Mouse (Mus musculus) central nervous system, embryonic 18 days (tissue): ENCODE results near the gene Mcoln3. TPM values are rescaled to one million over a fixed set of nuclear protein-coding genes. Genes with fewer than 3 reads are reported as not detected.

Source experiments
- polyA plus RNA-seq: library from polyadenylated mRNA; depleted of rRNA; stranded (reverse); fragments of >200 nt; gene quantifications from 2 replicates; pipeline ENCODE4 v1.2.3, GENCODE M21; 2012; rRNA removed

Mcoln3 gene
- 0.18 and 0.63 TPM in 2 replicates for polyA plus RNA-seq

DNA sequence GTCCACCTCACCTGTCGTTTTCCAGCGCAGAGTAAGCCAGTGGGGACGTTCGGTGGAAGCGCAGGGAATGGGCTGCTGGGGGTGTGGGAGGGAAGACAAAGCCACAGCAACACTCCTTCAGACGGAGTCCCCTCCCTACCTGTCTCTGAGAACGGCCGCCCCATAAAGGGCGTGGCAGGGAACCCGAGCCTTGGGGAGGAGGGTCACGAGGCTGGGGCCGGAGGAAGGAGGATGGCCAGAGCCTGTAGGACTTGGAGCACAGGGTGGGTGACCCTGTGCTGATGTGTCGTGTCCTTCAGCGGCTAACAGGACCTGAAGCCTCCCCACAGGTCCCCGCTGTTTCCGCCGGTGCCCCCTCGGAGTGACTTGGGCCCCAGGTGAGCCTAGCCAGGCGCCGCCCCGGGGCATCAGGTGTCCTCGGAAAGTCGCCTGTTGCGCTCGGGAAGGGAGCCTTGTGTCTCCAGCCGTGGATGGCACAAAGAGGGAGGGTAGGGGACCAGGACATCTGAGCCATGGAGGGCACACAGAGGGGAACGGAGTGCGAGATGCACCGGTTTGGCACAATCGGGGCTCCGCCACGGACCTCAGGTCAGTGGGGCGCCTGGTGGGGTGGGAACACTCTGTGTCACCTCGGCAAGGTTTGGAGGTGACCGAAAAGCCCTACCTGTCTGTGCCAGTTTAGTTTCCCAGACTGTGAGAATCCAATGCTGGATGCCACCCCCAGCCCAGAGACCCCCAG is at the start of gene Mcoln3:
Gene Mcoln3, plus strand, starts transcription at position 193 of the 739 bp plus-strand sequence.

DNA sequence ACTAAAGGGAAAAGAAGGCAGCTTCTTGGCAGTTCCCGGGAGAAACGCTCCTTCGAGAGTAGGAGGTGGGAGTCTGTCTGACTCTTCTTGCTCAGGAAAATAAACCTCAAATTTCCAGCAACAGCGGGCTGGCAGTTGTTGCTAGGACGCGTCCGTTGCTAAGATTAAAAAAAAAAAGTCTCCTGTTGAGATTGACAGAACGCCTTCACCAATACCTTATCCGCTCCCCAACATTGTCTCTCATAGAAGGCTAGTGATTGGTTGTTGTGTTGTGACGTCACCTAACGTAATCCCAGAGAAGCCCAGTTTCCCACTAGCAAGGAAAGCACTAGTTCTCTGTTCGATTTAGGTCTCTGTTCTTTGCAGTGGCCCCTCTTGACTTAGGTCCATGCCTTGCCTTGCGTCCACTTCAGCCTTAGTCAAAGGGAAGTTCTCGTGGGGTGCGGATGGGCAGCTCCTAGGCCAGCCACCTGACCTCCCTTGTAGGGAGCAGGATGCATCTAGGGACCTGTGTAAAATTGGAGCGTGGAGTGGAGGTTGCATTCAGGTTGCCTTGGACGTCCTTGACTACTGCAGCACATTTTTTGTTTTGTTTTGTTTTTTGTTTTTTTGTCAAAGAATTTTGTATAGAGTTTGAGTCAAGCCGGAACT is 9.2 kb upstream of the Mcoln3 start, which contains the start of gene Wdr63:
Gene Wdr63, minus strand, starts transcription at position 210 of the 651 bp plus-strand sequence.

DNA sequence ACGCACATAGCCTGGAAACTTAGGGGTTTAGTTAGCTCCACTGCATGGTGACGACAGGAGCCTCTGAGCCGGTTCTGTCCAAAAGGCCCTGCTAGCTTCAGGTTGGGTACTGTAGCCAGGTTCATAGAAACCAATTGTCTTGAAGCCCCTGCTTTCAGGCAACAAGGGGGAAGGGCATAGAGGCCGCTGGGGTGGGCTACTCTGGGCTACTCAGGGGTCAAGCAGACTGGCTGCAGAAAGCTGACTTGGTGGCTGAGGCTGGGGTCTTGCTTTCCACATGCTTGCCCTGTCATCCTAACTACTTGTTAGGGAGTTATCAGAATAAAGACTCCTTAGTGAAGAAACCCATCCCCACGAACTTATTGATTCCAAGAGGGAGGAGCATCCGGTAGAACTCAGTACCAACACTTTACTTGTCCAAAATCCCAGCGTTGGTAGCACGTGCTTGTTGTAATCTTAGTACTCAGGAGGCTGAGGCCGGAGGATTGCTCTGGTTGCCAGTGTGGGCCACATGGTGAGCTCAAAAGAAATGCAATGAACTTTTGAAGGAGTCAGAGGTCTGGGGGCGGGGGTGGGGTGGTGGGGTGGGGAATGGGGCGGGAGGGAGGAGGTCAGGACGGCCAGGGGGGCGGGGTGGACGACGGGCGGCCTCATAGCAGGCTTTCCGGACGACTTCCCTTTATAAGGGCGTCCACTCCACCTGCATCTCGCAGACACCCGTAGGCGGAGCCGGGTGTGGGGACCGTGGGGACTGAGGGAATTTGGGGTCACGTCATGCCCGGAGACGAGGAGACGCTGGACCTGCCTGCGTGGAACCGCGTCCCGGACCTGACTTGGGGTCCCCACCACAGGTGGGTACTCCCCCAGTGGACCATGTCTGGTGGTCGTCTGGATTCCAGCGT is 32.2 kb downstream of the Mcoln3 start, which contains the start of gene Mcoln2:
Gene Mcoln2, plus strand, starts transcription at position 678 of the 902 bp plus-strand sequence.

Other genes starting within 250 kb of the Mcoln3 start
- gene Bcl10, start 194.6 kb upstream of the Mcoln3 start, polyA plus RNA-seq = 15.3 and 16.1 TPM in 2 replicates
- gene 2410004B18Rik, start 179.4 kb upstream of the Mcoln3 start, polyA plus RNA-seq = 58.3 and 63.5 TPM in 2 replicates
- 2.7 and 3.1 TPM in 2 replicates for gene Syde2, start 129.6 kb upstream of the Mcoln3 start, polyA plus RNA-seq
- 1.3 and 1.6 TPM in 2 replicates for gene Wdr63, start 9.3 kb upstream of the Mcoln3 start, polyA plus RNA-seq
- 0.04 and 0.05 TPM in 2 replicates for gene Mcoln2, start 32.4 kb downstream of the Mcoln3 start, polyA plus RNA-seq
- 0.75 and 0.83 TPM in 2 replicates for gene Lpar3, start 103.5 kb downstream of the Mcoln3 start, polyA plus RNA-seq